Mouse (Mus musculus): Measurements from ENCODE around the gene Ecpas. TPM values are rescaled to one million over a fixed set of nuclear protein-coding genes. Genes with fewer than 3 reads are reported as not detected.

The Ecpas gene
- polyA plus RNA-seq, 1 experiment = 33.4 TPM

GRCm38 (mm10) chr4:58874373-58874772 is 38.2 kb downstream of the Ecpas start:
- no peaks in the 10 kb centered on the region for H3K4me1 ChIP-seq (ENCODE audit: control insufficient read depth, insufficient read depth, low read length)
- 59% methylated on average over 4 of the region's 4 CpGs for WGBS
- no peak overlapping the region for H3K4me3 ChIP-seq (replicated peaks; ENCODE audit: control insufficient read depth, low read depth, low read length)
- H3K27ac ChIP-seq (ENCODE audit: control insufficient read depth, insufficient read depth, low read depth, low read length, poor library complexity) = no peak overlapping the region
- TF ChIP-seq CTCF (IDR thresholded peaks at IDR 0.05; ENCODE audit: control insufficient read depth, insufficient read depth, low read length) = no peak
- no peak for TF ChIP-seq POLR2A (IDR thresholded peaks at IDR 0.05; ENCODE audit: borderline replicate concordance, control insufficient read depth, low read depth, low read length)

- Histone ChIP-seq H3K27ac (ENCODE audit: control insufficient read depth, insufficient read depth, low read depth, low read length, poor library complexity) (no peak overlapping the region), H3K4me3 (replicated peaks; ENCODE audit: control insufficient read depth, low read depth, low read length) (no peak overlapping the region), H3K4me1 (ENCODE audit: control insufficient read depth, insufficient read depth, low read length) (no peaks in the 10 kb centered on the region)
- TF ChIP-seq CTCF (IDR thresholded peaks at IDR 0.05; ENCODE audit: control insufficient read depth, insufficient read depth, low read length) (no peak), POLR2A (IDR thresholded peaks at IDR 0.05; ENCODE audit: borderline replicate concordance, control insufficient read depth, low read depth, low read length) (no peak)
- WGBS = 48% methylated on average over 6 of the region's 6 CpGs
Measured at GRCm38 (mm10) chr4:58867242-58867641, 45.3 kb downstream of the Ecpas start.

- no peak overlapping the region for H3K4me3 ChIP-seq (replicated peaks; ENCODE audit: control insufficient read depth, low read depth, low read length)
- no peaks in the 10 kb centered on the region for H3K4me1 ChIP-seq (ENCODE audit: control insufficient read depth, insufficient read depth, low read length)
- no peak for TF ChIP-seq POLR2A (IDR thresholded peaks at IDR 0.05; ENCODE audit: borderline replicate concordance, control insufficient read depth, low read depth, low read length)
- no peak for TF ChIP-seq CTCF (IDR thresholded peaks at IDR 0.05; ENCODE audit: control insufficient read depth, insufficient read depth, low read length)
- WGBS = 69% methylated on average over 3 of the region's 3 CpGs
- H3K27ac ChIP-seq (ENCODE audit: control insufficient read depth, insufficient read depth, low read depth, low read length, poor library complexity) = no peak overlapping the region
Measured at GRCm38 (mm10) chr4:58832908-58833307, 79.6 kb downstream of the Ecpas start.

- 85% methylated on average over 4 of the region's 4 CpGs for WGBS
Measured at GRCm38 (mm10) chr4:58825921-58826320, 86.6 kb downstream of the Ecpas start.

GRCm38 (mm10) chr4:58787616-58788015 is 124.9 kb downstream of the Ecpas start, which contains the start of gene Olfr267:
Gene Olfr267 (minus strand): TSS chr4:58787716.
- no peak within 1 kb of the TSS for H3K4me3 ChIP-seq (replicated peaks; ENCODE audit: control insufficient read depth, low read depth, low read length)
- no peaks in the 10 kb centered on the region for H3K4me1 ChIP-seq (ENCODE audit: control insufficient read depth, insufficient read depth, low read length)
- no peak within 1 kb of the TSS for H3K27ac ChIP-seq (ENCODE audit: control insufficient read depth, insufficient read depth, low read depth, low read length, poor library complexity)
- TF ChIP-seq POLR2A (IDR thresholded peaks at IDR 0.05; ENCODE audit: borderline replicate concordance, control insufficient read depth, low read depth, low read length) = no peak
- no peak for TF ChIP-seq CTCF (IDR thresholded peaks at IDR 0.05; ENCODE audit: control insufficient read depth, insufficient read depth, low read length)

More at GRCm38 (mm10) chr4:58825921-58826320, 86.6 kb downstream of the Ecpas start:
- Histone ChIP-seq H3K27ac (ENCODE audit: control insufficient read depth, insufficient read depth, low read depth, low read length, poor library complexity) (no peak overlapping the region), H3K4me3 (replicated peaks; ENCODE audit: control insufficient read depth, low read depth, low read length) (no peak overlapping the region), H3K4me1 (ENCODE audit: control insufficient read depth, insufficient read depth, low read length) (no peaks in the 10 kb centered on the region)
- TF ChIP-seq POLR2A (IDR thresholded peaks at IDR 0.05; ENCODE audit: borderline replicate concordance, control insufficient read depth, low read depth, low read length) (no peak), CTCF (IDR thresholded peaks at IDR 0.05; ENCODE audit: control insufficient read depth, insufficient read depth, low read length) (no peak)

- WGBS = 74% methylated on average over 3 of the region's 3 CpGs
- Histone ChIP-seq H3K4me1 (ENCODE audit: control insufficient read depth, insufficient read depth, low read length) (no peaks in the 10 kb centered on the region), H3K27ac (ENCODE audit: control insufficient read depth, insufficient read depth, low read depth, low read length, poor library complexity) (no peak overlapping the region), H3K4me3 (replicated peaks; ENCODE audit: control insufficient read depth, low read depth, low read length) (no peak overlapping the region)
- TF ChIP-seq CTCF (IDR thresholded peaks at IDR 0.05; ENCODE audit: control insufficient read depth, insufficient read depth, low read length) (no peak), POLR2A (IDR thresholded peaks at IDR 0.05; ENCODE audit: borderline replicate concordance, control insufficient read depth, low read depth, low read length) (no peak)
Measured at GRCm38 (mm10) chr4:58786659-58787058, 125.9 kb downstream of the Ecpas start.

- no peak overlapping the region for H3K27ac ChIP-seq (ENCODE audit: control insufficient read depth, insufficient read depth, low read depth, low read length, poor library complexity)
- TF ChIP-seq POLR2A (IDR thresholded peaks at IDR 0.05; ENCODE audit: borderline replicate concordance, control insufficient read depth, low read depth, low read length) = no peak
- no peak for TF ChIP-seq CTCF (IDR thresholded peaks at IDR 0.05; ENCODE audit: control insufficient read depth, insufficient read depth, low read length)
- H3K4me1 ChIP-seq (ENCODE audit: control insufficient read depth, insufficient read depth, low read length) = no peaks in the 10 kb centered on the region
- H3K4me3 ChIP-seq (replicated peaks; ENCODE audit: control insufficient read depth, low read depth, low read length) = no peak overlapping the region
- WGBS = 91% methylated on average over 3 of the region's 3 CpGs
Measured at GRCm38 (mm10) chr4:58763417-58763816, 149.1 kb downstream of the Ecpas start.

GRCm38 (mm10) chr4:58749510-58749909 is 163.0 kb downstream of the Ecpas start:
- Histone ChIP-seq H3K4me1 (ENCODE audit: control insufficient read depth, insufficient read depth, low read length) (no peaks in the 10 kb centered on the region), H3K27ac (ENCODE audit: control insufficient read depth, insufficient read depth, low read depth, low read length, poor library complexity) (no peak overlapping the region), H3K4me3 (replicated peaks; ENCODE audit: control insufficient read depth, low read depth, low read length) (no peak overlapping the region)
- TF ChIP-seq POLR2A (IDR thresholded peaks at IDR 0.05; ENCODE audit: borderline replicate concordance, control insufficient read depth, low read depth, low read length) = no peak
- no peak for TF ChIP-seq CTCF (IDR thresholded peaks at IDR 0.05; ENCODE audit: control insufficient read depth, insufficient read depth, low read length)
- WGBS = 35% methylated on average over 2 of the region's 2 CpGs

GRCm38 (mm10) chr4:58749101-58749500 is 163.4 kb downstream of the Ecpas start:
- Histone ChIP-seq H3K4me1 (ENCODE audit: control insufficient read depth, insufficient read depth, low read length) (no peaks in the 10 kb centered on the region), H3K27ac (ENCODE audit: control insufficient read depth, insufficient read depth, low read depth, low read length, poor library complexity) (no peak overlapping the region), H3K4me3 (replicated peaks; ENCODE audit: control insufficient read depth, low read depth, low read length) (no peak overlapping the region)
- TF ChIP-seq CTCF (IDR thresholded peaks at IDR 0.05; ENCODE audit: control insufficient read depth, insufficient read depth, low read length) (no peak), POLR2A (IDR thresholded peaks at IDR 0.05; ENCODE audit: borderline replicate concordance, control insufficient read depth, low read depth, low read length) (no peak)
- WGBS = 71% methylated on average over 10 of the region's 10 CpGs

Other genes with a start within 250 kb of the Ecpas start
- gene Olfr267, start 125.0 kb downstream of the Ecpas start, polyA plus RNA-seq (2011; ENCODE audit: insufficient read depth, insufficient read length, low replicate concordance, missing spikeins) = not detected in 2 replicates
- not detected in 2 replicates for gene Zkscan16, start 30.9 kb upstream of the Ecpas start, polyA plus RNA-seq (2011; ENCODE audit: insufficient read depth, insufficient read length, low replicate concordance, missing spikeins)
- 5.9 and 12.4 TPM in 2 replicates for gene Ptgr1, start 74.4 kb upstream of the Ecpas start, polyA plus RNA-seq (2011; ENCODE audit: insufficient read depth, insufficient read length, low replicate concordance, missing spikeins)
- 6.9 and 7.3 TPM in 2 replicates for gene Dnajc25, start 82.3 kb upstream of the Ecpas start, polyA plus RNA-seq (2011; ENCODE audit: insufficient read depth, insufficient read length, low replicate concordance, missing spikeins)
- gene Gm20503, start 90.5 kb upstream of the Ecpas start, polyA plus RNA-seq (2011; ENCODE audit: insufficient read depth, insufficient read length, low replicate concordance, missing spikeins) = 16.2 TPM in 1 of 2 replicates, not detected in the other
- 8.4 and 20.3 TPM in 2 replicates for gene Gng10, start 122.3 kb upstream of the Ecpas start, polyA plus RNA-seq (2011; ENCODE audit: insufficient read depth, insufficient read length, low replicate concordance, missing spikeins)
- gene AI481877, start 226.2 kb upstream of the Ecpas start, polyA plus RNA-seq (2011; ENCODE audit: insufficient read depth, insufficient read length, low replicate concordance, missing spikeins) = not detected in 2 replicates